Mouse (Mus musculus) CH12.LX (cell line): ENCODE results near the gene Minpp1. TPM values are rescaled to one million over a fixed set of nuclear protein-coding genes. Genes with fewer than 3 reads are reported as not detected.

Experiments
- DNase-seq: peaks from one replicate; pipeline ENCODE4 v3.0.0-alpha.2; 2013; ENCODE audit errors: extremely low read depth
- H3K27ac ChIP-seq: 2 replicates; pipeline ENCODE4 v1.5.1; 2012; ENCODE audit warnings: low read depth, mild to moderate bottlenecking, control low read depth, moderate library complexity; ENCODE audit not compliant: insufficient read depth
- H3K27me3 ChIP-seq: replicated peaks from 2 replicates; pipeline ENCODE3; 2012; ENCODE audit warnings: inconsistent platforms
- H3K36me3 ChIP-seq, 2 experiments: replicated peaks in 1 of 2; 2 replicates each; pipeline versions ENCODE3 to v1.6.1; 2012; ENCODE audit warnings: inconsistent platforms in 1 of 2, low read length in 1 of 2, mild to moderate bottlenecking in 1 of 2, mixed read lengths in 1 of 2, moderate library complexity in 1 of 2; ENCODE audit not compliant: control insufficient read depth in 1 of 2, insufficient read depth in 1 of 2
- H3K4me1 ChIP-seq, 2 experiments: 2 replicates each; pipeline ENCODE4 v1.6.1; 2012; ENCODE audit warnings: inconsistent platforms in 1 of 2, moderate library complexity in 1 of 2; ENCODE audit not compliant: insufficient read depth in 2 of 2, control insufficient read depth in 1 of 2
- H3K4me2 ChIP-seq: 2 replicates; pipeline ENCODE4 v1.6.1; 2012; ENCODE audit warnings: low read depth, mild to moderate bottlenecking, control low read depth; ENCODE audit not compliant: poor library complexity, insufficient read depth, severe bottlenecking
- H3K4me3 ChIP-seq, 3 experiments: fragments of 150-350 bp in 1 of 3; sonication (generic) in 1 of 3; replicated peaks in 1 of 3; 2 replicates each; pipeline versions ENCODE3 to v1.5.1; 2011 to 2012; ENCODE audit warnings: low read depth in 2 of 3, low read length in 2 of 3, mild to moderate bottlenecking in 2 of 3, moderate library complexity in 2 of 3, control low read depth in 1 of 3, improper control_type of control experiment in 1 of 3, inconsistent platforms in 1 of 3, mixed read lengths in 1 of 3; ENCODE audit not compliant: poor library complexity in 1 of 3
- H3K79me2 ChIP-seq: replicated peaks from 2 replicates; pipeline ENCODE4 v1.6.1; 2012; ENCODE audit warnings: mild to moderate bottlenecking, moderate library complexity; ENCODE audit not compliant: control insufficient read depth, poor library complexity, insufficient read depth, severe bottlenecking; ENCODE audit errors: extremely low read depth
- H3K9ac ChIP-seq: 2 replicates; pipeline ENCODE4 v1.6.1; 2012; ENCODE audit warnings: low read depth, mild to moderate bottlenecking, control low read depth, moderate library complexity; ENCODE audit not compliant: insufficient read depth
- H3K9me3 ChIP-seq: replicated peaks from 2 replicates; pipeline ENCODE3; 2012; ENCODE audit warnings: low read length, inconsistent platforms, mixed read lengths
- BHLHE40 ChIP-seq: IDR thresholded peaks from 2 replicates; pipeline ENCODE4 v1.6.1; 2011; ENCODE audit warnings: mild to moderate bottlenecking, low read depth, low read length, improper control_type of control experiment
- CHD1 ChIP-seq: IDR thresholded peaks from 2 replicates; pipeline ENCODE4 v1.6.1; 2012; ENCODE audit warnings: low read depth, low read length, improper control_type of control experiment, inconsistent platforms
- CHD2 ChIP-seq: IDR thresholded peaks from 2 replicates; pipeline ENCODE4 v1.6.1; 2011; ENCODE audit warnings: low read length, improper control_type of control experiment
- CTCF ChIP-seq, 2 experiments: IDR thresholded peaks in 1 of 2; conservative IDR thresholded peaks in 1 of 2; 2 replicates each; pipeline ENCODE4 v1.5.1; 2011 to 2012; ENCODE audit warnings: low read depth in 2 of 2, low read length in 2 of 2, improper control_type of control experiment in 1 of 2, inconsistent platforms in 1 of 2, mild to moderate bottlenecking in 1 of 2, moderate library complexity in 1 of 2
- E2F4 ChIP-seq: IDR thresholded peaks from 2 replicates; pipeline ENCODE4 v1.6.1; 2011; ENCODE audit warnings: low read depth, low read length, improper control_type of control experiment; ENCODE audit not compliant: insufficient replicate concordance
- ELF1 ChIP-seq: IDR thresholded peaks from 2 replicates; pipeline ENCODE4 v1.6.1; 2014; ENCODE audit warnings: low read depth, mild to moderate bottlenecking, inconsistent platforms, low read length, improper control_type of control experiment
- EP300 ChIP-seq: IDR thresholded peaks from 2 replicates; pipeline ENCODE4 v1.6.1; 2011; ENCODE audit warnings: low read length, improper control_type of control experiment
- ETS1 ChIP-seq: conservative IDR thresholded peaks from 2 replicates; pipeline ENCODE4 v1.6.1; 2012; ENCODE audit warnings: low read depth, mild to moderate bottlenecking, inconsistent platforms, low read length, improper control_type of control experiment, moderate library complexity
- GABPA ChIP-seq: IDR thresholded peaks from 2 replicates; pipeline ENCODE4 v1.6.1; 2012; ENCODE audit warnings: low read depth, low read length, improper control_type of control experiment, inconsistent platforms; ENCODE audit not compliant: insufficient replicate concordance
- HCFC1 ChIP-seq: IDR thresholded peaks from 2 replicates; pipeline ENCODE4 v1.6.1; 2012; ENCODE audit warnings: low read depth, mild to moderate bottlenecking, inconsistent platforms, low read length, improper control_type of control experiment
- IRF4 ChIP-seq: IDR thresholded peaks from 2 replicates; pipeline ENCODE4 v1.6.1; 2014; ENCODE audit warnings: low read depth, mild to moderate bottlenecking, inconsistent platforms, low read length, improper control_type of control experiment
- JUN ChIP-seq: IDR thresholded peaks from 2 replicates; pipeline ENCODE4 v1.6.1; 2011; ENCODE audit warnings: low read depth, mild to moderate bottlenecking, low read length, improper control_type of control experiment, moderate library complexity; ENCODE audit not compliant: insufficient read depth
- JUND ChIP-seq: conservative IDR thresholded peaks from 2 replicates; pipeline ENCODE4 v1.6.1; 2011; ENCODE audit warnings: low read depth, low read length, improper control_type of control experiment
- KAT2A ChIP-seq: IDR thresholded peaks from 2 replicates; pipeline ENCODE4 v1.6.1; 2012; ENCODE audit warnings: low read length, improper control_type of control experiment, inconsistent platforms; ENCODE audit not compliant: insufficient replicate concordance
- MAFK ChIP-seq: IDR thresholded peaks from 2 replicates; pipeline ENCODE4 v1.6.1; 2011; ENCODE audit warnings: low read length, improper control_type of control experiment; ENCODE audit not compliant: insufficient replicate concordance
- MAX ChIP-seq: IDR thresholded peaks from 2 replicates; pipeline ENCODE4 v1.6.1; 2011; ENCODE audit warnings: low read length, improper control_type of control experiment
- MAZ ChIP-seq: IDR thresholded peaks from 2 replicates; pipeline ENCODE4 v1.6.1; 2012; ENCODE audit warnings: low read depth, mild to moderate bottlenecking, inconsistent platforms, low read length, improper control_type of control experiment, moderate library complexity
- MEF2A ChIP-seq: IDR thresholded peaks from 2 replicates; pipeline ENCODE4 v1.6.1; 2014; ENCODE audit warnings: low read depth, mild to moderate bottlenecking, inconsistent platforms, low read length, improper control_type of control experiment, borderline replicate concordance
- MXI1 ChIP-seq: IDR thresholded peaks from 2 replicates; pipeline ENCODE4 v1.6.1; 2011; ENCODE audit warnings: mild to moderate bottlenecking, low read depth, low read length, improper control_type of control experiment
- MYC ChIP-seq: IDR thresholded peaks from 2 replicates; pipeline ENCODE4 v1.6.1; 2011; ENCODE audit warnings: low read depth, mild to moderate bottlenecking, improper control_type of control experiment, low read length
- NELFE ChIP-seq: IDR thresholded peaks from 2 replicates; pipeline ENCODE4 v1.6.1; 2011; ENCODE audit warnings: low read depth, low read length, improper control_type of control experiment
- NRF1 ChIP-seq: IDR thresholded peaks from 2 replicates; pipeline ENCODE4 v1.6.1; 2014; ENCODE audit warnings: low read depth, mild to moderate bottlenecking, inconsistent platforms, low read length, improper control_type of control experiment, moderate library complexity
- PAX5 ChIP-seq: IDR thresholded peaks from 2 replicates; pipeline ENCODE4 v1.6.1; 2012; ENCODE audit warnings: low read length, inconsistent platforms, mixed read lengths
- POLR2A ChIP-seq: IDR thresholded peaks from 2 replicates; pipeline ENCODE4 v1.6.1; 2011; ENCODE audit warnings: low read depth, mild to moderate bottlenecking, improper control_type of control experiment, low read length
- POLR2AphosphoS2 ChIP-seq: IDR thresholded peaks from 2 replicates; pipeline ENCODE4 v1.6.1; 2011; ENCODE audit warnings: low read depth, low read length, improper control_type of control experiment
- RAD21 ChIP-seq: IDR thresholded peaks from 2 replicates; pipeline ENCODE4 v1.6.1; 2011; ENCODE audit warnings: low read depth, mild to moderate bottlenecking, low read length, improper control_type of control experiment, moderate library complexity
- RCOR1 ChIP-seq: conservative IDR thresholded peaks from 2 replicates; pipeline ENCODE4 v1.6.1; 2012; ENCODE audit warnings: low read depth, mild to moderate bottlenecking, inconsistent platforms, low read length, improper control_type of control experiment
- SIN3A ChIP-seq: IDR thresholded peaks from 2 replicates; pipeline ENCODE4 v1.6.1; 2012; ENCODE audit warnings: low read length, improper control_type of control experiment, inconsistent platforms
- SMC3 ChIP-seq: IDR thresholded peaks from 2 replicates; pipeline ENCODE4 v1.6.1; 2011; ENCODE audit warnings: low read depth, low read length, improper control_type of control experiment
- TBP ChIP-seq: conservative IDR thresholded peaks from 2 replicates; pipeline ENCODE4 v1.6.1; 2011; ENCODE audit warnings: low read depth, low read length, improper control_type of control experiment
- TCF12 ChIP-seq: IDR thresholded peaks from 2 replicates; pipeline ENCODE4 v1.6.1; 2014; ENCODE audit warnings: low read depth, mild to moderate bottlenecking, inconsistent platforms, low read length, improper control_type of control experiment
- UBTF ChIP-seq: IDR thresholded peaks from 2 replicates; pipeline ENCODE4 v1.6.1; 2012; ENCODE audit warnings: low read depth, mild to moderate bottlenecking, inconsistent platforms, low read length, improper control_type of control experiment, moderate library complexity
- USF1 ChIP-seq: IDR thresholded peaks from 2 replicates; pipeline ENCODE4 v1.6.1; 2014; ENCODE audit warnings: low read depth, mild to moderate bottlenecking, inconsistent platforms, low read length, improper control_type of control experiment
- USF2 ChIP-seq: conservative IDR thresholded peaks from 2 replicates; pipeline ENCODE4 v1.6.1; 2011; ENCODE audit warnings: low read depth, low read length, improper control_type of control experiment
- ZC3H11A ChIP-seq: IDR thresholded peaks from 2 replicates; pipeline ENCODE4 v1.6.1; 2012; ENCODE audit warnings: low read depth, mild to moderate bottlenecking, inconsistent platforms, low read length, improper control_type of control experiment
- ZKSCAN1 ChIP-seq: IDR thresholded peaks from 2 replicates; pipeline ENCODE4 v1.6.1; 2012; ENCODE audit warnings: low read depth, inconsistent platforms, low read length, improper control_type of control experiment, borderline replicate concordance
- ZMIZ1 ChIP-seq: IDR thresholded peaks from 2 replicates; pipeline ENCODE4 v1.6.1; 2012; ENCODE audit warnings: low read depth, mild to moderate bottlenecking, inconsistent platforms, low read length, improper control_type of control experiment
- ZNF384 ChIP-seq: IDR thresholded peaks from 2 replicates; pipeline ENCODE4 v1.6.1; 2012; ENCODE audit warnings: low read depth, low read length, improper control_type of control experiment, inconsistent platforms
- dilution Hi-C: fragments of 300-500 bp; cut with MboI; formaldehyde crosslinking; loops from 2 replicates; pipeline ENCODE4 v1.14.3; 2020; ENCODE audit warnings: low sequenced_read_pairs; ENCODE audit not compliant: extremely low pct_unique_long_range_greater_than_20kb, extremely low pct_ligation_motif_present
- in situ Hi-C: fragments of 300-500 bp; cut with MboI; formaldehyde crosslinking; loops from 3 replicates; pipeline ENCODE4 v1.14.3; 2019; ENCODE audit warnings: low sequenced_read_pairs, low pct_ligation_motif_present, low pct_unique_long_range_greater_than_20kb, mixed read lengths
- polyA plus RNA-seq: library from polyadenylated mRNA; unstranded; fragments of >175 nt; gene quantifications from 2 replicates; pipeline ENCODE4 v1.2.1, GENCODE M21; 2012; ENCODE audit warnings: low read depth; ENCODE audit not compliant: insufficient read length
- total RNA-seq, 2 experiments: library from RNA; depleted of rRNA; stranded (reverse); fragments of 300-350 nt in 1 of 2; fragments of >200 nt in 1 of 2; gene quantifications; 2 replicates each; pipeline ENCODE4 v1.2.3; 2012 to 2014

The Minpp1 gene
- total RNA-seq (2012; rRNA removed), result 44.0 and 50.7 TPM in 2 replicates
- 73.1 and 73.2 TPM in 2 replicates for total RNA-seq (2014; rRNA removed)
- polyA plus RNA-seq, result 41.9 and 50.5 TPM in 2 replicates

GRCm38 (mm10) chr19:32485681-32486105, at the start of gene Minpp1:
Minpp1 (plus strand) TSS chr19:32485769.
- in situ Hi-C loops, result no loop called here
- H3K27ac ChIP-seq, result peak within 1 kb of the TSS; percentile 62
- H3K79me2 ChIP-seq, result peaks cover 32% of the 10 kb centered on the region
- peak; percentile 80 for TF ChIP-seq HCFC1
- peak; percentile 37; the same call in 1 of the 2 replicates for TF ChIP-seq MEF2A
- no peak for TF ChIP-seq CHD1
- no peak for TF ChIP-seq ZC3H11A
- no peak for TF ChIP-seq MAFK
- TF ChIP-seq E2F4, result no peak
- peak; percentile 83 for TF ChIP-seq MAX
- peak; percentile 92; the same call in 1 of the 2 replicates for TF ChIP-seq MYC
- TF ChIP-seq IRF4, result peak; percentile 35; the same call in 1 of the 2 replicates
- TF ChIP-seq NELFE, result peak; percentile 88
- no peak for TF ChIP-seq USF1
- peak; percentile 78 for TF ChIP-seq NRF1
- no peak for TF ChIP-seq GABPA
- TF ChIP-seq ETS1, result no peak
- TF ChIP-seq ELF1, result peak; percentile 91
- peak; percentile 97 for TF ChIP-seq MXI1
- TF ChIP-seq RCOR1, result no peak
- no peak for TF ChIP-seq JUND
- no peak for TF ChIP-seq USF2
- TF ChIP-seq SIN3A, result peak; percentile 87
- TF ChIP-seq JUN, result no peak
- peak; percentile 91 for TF ChIP-seq TCF12
- peak; percentile 96 for TF ChIP-seq POLR2A
- peak; percentile 66; the same call in 1 of the 2 replicates for TF ChIP-seq KAT2A
- TF ChIP-seq ZKSCAN1, result no peak
- no peak for TF ChIP-seq CHD2
- peak; percentile 57; the same call in 1 of the 2 replicates for TF ChIP-seq TBP
- TF ChIP-seq SMC3, result no peak
- TF ChIP-seq MAZ, result peak; percentile 89
- TF ChIP-seq BHLHE40, result 0 out of 2 replicates have a peak, but pooled peaks have one; percentile 17
- no peak for TF ChIP-seq CTCF (conservative IDR thresholded peaks at IDR 0.05 in 1 of 2, IDR thresholded peaks at IDR 0.05 in 1 of 2; ENCODE audit: low read depth in 2 of 2, low read length in 2 of 2)
- TF ChIP-seq ZMIZ1, result peak; percentile 79
- no peak for TF ChIP-seq EP300
- no peak; the same call in 1 of the 2 replicates for TF ChIP-seq UBTF
- no peak for TF ChIP-seq PAX5
- 0 out of 2 replicates have a peak, but pooled peaks have one; percentile 27 for TF ChIP-seq POLR2AphosphoS2
- no peak for TF ChIP-seq RAD21
- TF ChIP-seq ZNF384, result no peak
- H3K9me3 ChIP-seq, result no peaks in the 10 kb centered on the region
- no peaks in the 10 kb centered on the region for H3K36me3 ChIP-seq
- dilution Hi-C loops, result no loop called here
- peak; percentile 73 for DNase-seq
- peak within 1 kb of the TSS; percentile 74 to 86 (median 85) for H3K4me3 ChIP-seq
- H3K4me1 ChIP-seq, result peaks cover 0 to 20% of the 10 kb centered on the region in 2 experiments; a peak in 2 of 4 replicates
- peak within 1 kb of the TSS; percentile 72 for H3K9ac ChIP-seq
- H3K27me3 ChIP-seq, result no peaks in the 10 kb centered on the region
- H3K4me2 ChIP-seq, result peak within 1 kb of the TSS; percentile 65
